8 mouse cellular contexts compared by ENCODE assay signal in genomic region chr4:8084954-8085639, GRCm38 (mm10).
DNase-seq lines count a peak whose midpoint lies in the region; ATAC-seq and TF ChIP-seq lines count a peak whose summit lies in the region.

No protein-coding gene starts in this region.

- H3K4me3 ChIP-seq in forebrain, embryonic 10.5 days: no peak overlapping the region
- no peak overlapping the region for H3K4me3 ChIP-seq in heart, embryonic 15.5 days
- no peak overlapping the region for H3K4me3 ChIP-seq in liver, embryonic 11.5 days (ENCODE audit: low read depth, low read length)
- H3K4me3 ChIP-seq in neural tube, embryonic 12.5 days: no peak overlapping the region
- H3K4me3 ChIP-seq in stomach, embryonic 16.5 days (replicated peaks; ENCODE audit: low read length): no peak overlapping the region

- H3K9ac ChIP-seq in heart, embryonic 15.5 days: no peak overlapping the region
- no peak overlapping the region for H3K9ac ChIP-seq in liver, embryonic 11.5 days (ENCODE audit: low read depth, low read length)
- no peak overlapping the region for H3K9ac ChIP-seq in neural tube, embryonic 12.5 days
- H3K9ac ChIP-seq in stomach, embryonic 16.5 days (ENCODE audit: low read length): peak overlapping the region; percentile 35; the same call in 1 of the 2 replicates

- no peak for TF ChIP-seq POLR2A in brain, embryonic 14.5 days (IDR thresholded peaks at IDR 0.05; ENCODE audit: borderline replicate concordance, extremely low read depth, insufficient read depth, insufficient read length, poor library complexity, severe bottlenecking)

- H3K4me1 ChIP-seq in forebrain, embryonic 10.5 days: peaks cover 9% of the 10 kb centered on the region
- H3K4me1 ChIP-seq in heart, embryonic 15.5 days (replicated peaks): no peaks in the 10 kb centered on the region
- no peaks in the 10 kb centered on the region for H3K4me1 ChIP-seq in liver, embryonic 11.5 days (replicated peaks; ENCODE audit: control insufficient read depth, insufficient read depth, low read length)
- H3K4me1 ChIP-seq in neural tube, embryonic 12.5 days: no peaks in the 10 kb centered on the region
- H3K4me1 ChIP-seq in stomach, embryonic 16.5 days (ENCODE audit: control insufficient read depth, insufficient read depth, low read length): peaks cover 5% of the 10 kb centered on the region; the same call in 1 of the 2 replicates

- H3K27me3 ChIP-seq in forebrain, embryonic 10.5 days (ENCODE audit: poor library complexity, severe bottlenecking): no peaks in the 10 kb centered on the region
- no peaks in the 10 kb centered on the region for H3K27me3 ChIP-seq in heart, embryonic 15.5 days
- no peaks in the 10 kb centered on the region for H3K27me3 ChIP-seq in liver, embryonic 11.5 days (replicated peaks; ENCODE audit: control insufficient read depth, insufficient read depth, low read length)
- no peaks in the 10 kb centered on the region for H3K27me3 ChIP-seq in neural tube, embryonic 12.5 days (replicated peaks)
- H3K27me3 ChIP-seq in stomach, embryonic 16.5 days (ENCODE audit: control insufficient read depth, insufficient read depth, low read length): no peaks in the 10 kb centered on the region

- DNase-seq in CD4-positive, CD25-positive, alpha-beta regulatory T cell, adult 2 months (ENCODE audit: low read depth, low spot score): peak; percentile 81
- DNase-seq in brain, embryonic 14.5 days (ENCODE audit: low read depth): peak; percentile 89
- DNase-seq in forebrain, embryonic 10.5 days (ENCODE audit: extremely low spot score, low spot score): peak; percentile 76
- peak; percentile 90 for DNase-seq in kidney, postnatal 10 days
- DNase-seq in liver, embryonic 11.5 days (ENCODE audit: low spot score): peak; percentile 58

- H3K36me3 ChIP-seq in forebrain, embryonic 10.5 days (replicated peaks): no peaks in the 10 kb centered on the region
- no peaks in the 10 kb centered on the region for H3K36me3 ChIP-seq in heart, embryonic 15.5 days
- H3K36me3 ChIP-seq in liver, embryonic 11.5 days (ENCODE audit: control insufficient read depth, insufficient read depth, low read length): no peaks in the 10 kb centered on the region
- no peaks in the 10 kb centered on the region for H3K36me3 ChIP-seq in neural tube, embryonic 12.5 days
- H3K36me3 ChIP-seq in stomach, embryonic 16.5 days (ENCODE audit: control insufficient read depth, insufficient read depth, low read length): no peaks in the 10 kb centered on the region

- H3K27ac ChIP-seq in forebrain, embryonic 10.5 days: no peak overlapping the region
- no peak overlapping the region for H3K27ac ChIP-seq in heart, embryonic 15.5 days
- no peak overlapping the region for H3K27ac ChIP-seq in liver, embryonic 11.5 days (ENCODE audit: low read depth, low read length)
- H3K27ac ChIP-seq in neural tube, embryonic 12.5 days: no peak overlapping the region
- H3K27ac ChIP-seq in stomach, embryonic 16.5 days (ENCODE audit: low read length): no peak overlapping the region

- H3K9me3 ChIP-seq in forebrain, embryonic 10.5 days: no peaks in the 10 kb centered on the region
- H3K9me3 ChIP-seq in heart, embryonic 15.5 days (replicated peaks): no peaks in the 10 kb centered on the region
- H3K9me3 ChIP-seq in liver, embryonic 11.5 days (ENCODE audit: control insufficient read depth, low read length): no peaks in the 10 kb centered on the region
- no peaks in the 10 kb centered on the region for H3K9me3 ChIP-seq in neural tube, embryonic 12.5 days
- no peaks in the 10 kb centered on the region for H3K9me3 ChIP-seq in stomach, embryonic 16.5 days (replicated peaks; ENCODE audit: control insufficient read depth, low read length)

- peak; percentile 90 for TF ChIP-seq CTCF in brain, embryonic 14.5 days (IDR thresholded peaks at IDR 0.05; ENCODE audit: borderline replicate concordance, extremely low read depth, insufficient read depth, insufficient read length)

- 0 out of 2 replicates have a peak overlapping the region, but pooled peaks have one; percentile 24 for H3K4me2 ChIP-seq in heart, embryonic 15.5 days
- no peak overlapping the region for H3K4me2 ChIP-seq in liver, embryonic 11.5 days
- H3K4me2 ChIP-seq in neural tube, embryonic 12.5 days (replicated peaks): no peak overlapping the region
- peak overlapping the region; percentile 27; the same call in 1 of the 2 replicates for H3K4me2 ChIP-seq in stomach, embryonic 16.5 days (ENCODE audit: low read depth, low read length)

- 36% methylated on average over 16 of the region's 16 CpGs for WGBS in forebrain, embryonic 10.5 days
- 29% methylated on average over 16 of the region's 16 CpGs for WGBS in heart, embryonic 15.5 days
- 28% methylated on average over 16 of the region's 16 CpGs for WGBS in liver, embryonic 11.5 days
- 35% methylated on average over 16 of the region's 16 CpGs for WGBS in neural tube, embryonic 12.5 days
- 29% methylated on average over 16 of the region's 16 CpGs for whole genome bisulfite sequencing in stomach, embryonic 16.5 days

- no peak for ATAC-seq in heart, embryonic 15.5 days (replicated peaks; ENCODE audit: insufficient number of reproducible peaks, insufficient read depth, low FRiP score, low read depth)
- 0 out of 2 replicates have a peak, but pooled peaks have one; percentile 43 for ATAC-seq in liver, embryonic 11.5 days (replicated peaks; ENCODE audit: low FRiP score)
- peak; percentile 81 for ATAC-seq in neural tube, embryonic 12.5 days (ENCODE audit: low FRiP score, low read depth)
- ATAC-seq in stomach, embryonic 16.5 days (ENCODE audit: insufficient read depth, low FRiP score): peak; percentile 64

Comparison
In these comparisons a context has a peak if more than half of its experiments do, and no peak if none do; other contexts are left out.
1. H3K4me2 ChIP-seq: peak in heart, embryonic 15.5 days (single experiment) and stomach, embryonic 16.5 days (single experiment); none in liver, embryonic 11.5 days (single experiment) and neural tube, embryonic 12.5 days (single experiment).
2. Peak in every context shown above with its lines, with median percentiles within 50 percentile points of each other: DNase-seq.